Mouse (Mus musculus) MEL (cell line): ENCODE measurements around the gene Slc5a4b. TPM values are rescaled to one million over a fixed set of nuclear protein-coding genes. Genes with fewer than 3 reads are reported as not detected.
A peak's percentile ranks its signal among the peaks of the same experiment; 100 is the strongest.

ENCODE experiments used
- DNase-seq: peaks from one replicate; pipeline ENCODE4 v3.0.0; 2011; ENCODE audit warnings: low read depth, low spot score
- H3K27ac ChIP-seq: 2 replicates; pipeline ENCODE4 v1.5.1; 2012; ENCODE audit warnings: low read depth, mild to moderate bottlenecking, control low read depth, low read length, moderate library complexity; ENCODE audit not compliant: control insufficient read depth
- H3K27me3 ChIP-seq, 2 experiments: fragments of 150-350 bp in 1 of 2; sonication (generic) in 1 of 2; 2 replicates each; pipeline ENCODE4 v1.6.1; 2012; ENCODE audit warnings: low read length in 2 of 2, mild to moderate bottlenecking in 2 of 2, improper control_type of control experiment in 1 of 2, moderate library complexity in 1 of 2; ENCODE audit not compliant: insufficient read depth in 2 of 2, control insufficient read depth in 1 of 2
- H3K36me3 ChIP-seq, 2 experiments: 2 replicates each; pipeline ENCODE4 v1.6.1; 2012 to 2014; ENCODE audit warnings: low read length in 2 of 2, improper control_type of control experiment in 1 of 2, inconsistent platforms in 1 of 2, mild to moderate bottlenecking in 1 of 2; ENCODE audit not compliant: insufficient read depth in 2 of 2, control insufficient read depth in 1 of 2
- H3K4me1 ChIP-seq, 2 experiments: fragments of 150-350 bp in 1 of 2; sonication (generic) in 1 of 2; 2 replicates each; pipeline ENCODE4 v1.6.1; 2012; ENCODE audit warnings: low read length in 2 of 2, improper control_type of control experiment in 1 of 2, mild to moderate bottlenecking in 1 of 2; ENCODE audit not compliant: insufficient read depth in 2 of 2, control insufficient read depth in 1 of 2
- H3K4me3 ChIP-seq, 2 experiments: fragments of 150-350 bp in 1 of 2; sonication (generic) in 1 of 2; 2 replicates each; pipeline ENCODE4 v1.5.1; 2012; ENCODE audit warnings: low read depth in 2 of 2, low read length in 2 of 2, mild to moderate bottlenecking in 2 of 2, moderate library complexity in 2 of 2, control low read depth in 1 of 2, improper control_type of control experiment in 1 of 2; ENCODE audit not compliant: control insufficient read depth in 1 of 2, insufficient read depth in 1 of 2
- H3K79me2 ChIP-seq: 2 replicates; pipeline ENCODE4 v1.6.1; 2012; ENCODE audit warnings: mild to moderate bottlenecking, low read length, moderate library complexity; ENCODE audit not compliant: control insufficient read depth, poor library complexity, insufficient read depth
- H3K9ac ChIP-seq: 2 replicates; pipeline ENCODE4 v1.6.1; 2012; ENCODE audit warnings: low read depth, mild to moderate bottlenecking, control low read depth, low read length, moderate library complexity; ENCODE audit not compliant: control insufficient read depth, poor library complexity, severe bottlenecking
- H3K9me3 ChIP-seq: fragments of 150-350 bp; sonication (generic); replicated peaks from 2 replicates; pipeline ENCODE4 v1.6.1; 2012; ENCODE audit warnings: mild to moderate bottlenecking, low read length, improper control_type of control experiment, moderate library complexity; ENCODE audit not compliant: insufficient read depth
- CHD1 ChIP-seq: IDR thresholded peaks from 2 replicates; pipeline ENCODE4 v1.6.1; 2012; ENCODE audit warnings: low read depth, mild to moderate bottlenecking, inconsistent platforms, low read length, improper control_type of control experiment
- CHD2 ChIP-seq: IDR thresholded peaks from 2 replicates; pipeline ENCODE4 v1.6.1; 2011; ENCODE audit warnings: low read length, improper control_type of control experiment
- CTCF ChIP-seq, 3 experiments: IDR thresholded peaks in 2 of 3; conservative IDR thresholded peaks in 1 of 3; 2 replicates each; pipeline ENCODE4 v1.5.1; 2011 to 2012; ENCODE audit warnings: low read length in 3 of 3, low read depth in 2 of 3, mild to moderate bottlenecking in 2 of 3, improper control_type of control experiment in 1 of 3, inconsistent platforms in 1 of 3, mixed read lengths in 1 of 3, moderate library complexity in 1 of 3; ENCODE audit not compliant: control insufficient read depth in 1 of 3, insufficient read depth in 1 of 3, poor library complexity in 1 of 3, severe bottlenecking in 1 of 3
- E2F4 ChIP-seq: IDR thresholded peaks from 2 replicates; pipeline ENCODE4 v1.6.1; 2011; ENCODE audit warnings: low read depth, low read length, improper control_type of control experiment, borderline replicate concordance
- ELF1 ChIP-seq: IDR thresholded peaks from 2 replicates; pipeline ENCODE4 v1.6.1; 2014; ENCODE audit warnings: low read depth, mild to moderate bottlenecking, inconsistent platforms, low read length, improper control_type of control experiment, moderate library complexity
- EP300 ChIP-seq, 2 experiments: IDR thresholded peaks; 2 replicates each; pipeline ENCODE4 v1.6.1; 2011; ENCODE audit warnings: improper control_type of control experiment in 2 of 2, low read length in 2 of 2, low read depth in 1 of 2, mild to moderate bottlenecking in 1 of 2
- ETS1 ChIP-seq: IDR thresholded peaks from 2 replicates; pipeline ENCODE4 v1.6.1; 2012; ENCODE audit warnings: low read depth, mild to moderate bottlenecking, inconsistent platforms, low read length, improper control_type of control experiment, moderate library complexity
- GATA1 ChIP-seq: IDR thresholded peaks from 2 replicates; pipeline ENCODE4 v1.6.1; 2011; ENCODE audit warnings: low read depth, low read length, improper control_type of control experiment
- HCFC1 ChIP-seq: IDR thresholded peaks from 2 replicates; pipeline ENCODE4 v1.6.1; 2012; ENCODE audit warnings: low read depth, mild to moderate bottlenecking, inconsistent platforms, low read length, improper control_type of control experiment, moderate library complexity
- JUND ChIP-seq: IDR thresholded peaks from 2 replicates; pipeline ENCODE4 v1.6.1; 2011; ENCODE audit warnings: low read depth, mild to moderate bottlenecking, improper control_type of control experiment, low read length
- KAT2A ChIP-seq: conservative IDR thresholded peaks from 2 replicates; pipeline ENCODE4 v1.6.1; 2012; ENCODE audit warnings: low read depth, low read length, improper control_type of control experiment, inconsistent platforms
- MAX ChIP-seq: IDR thresholded peaks from 2 replicates; pipeline ENCODE4 v1.6.1; 2011; ENCODE audit warnings: low read length, improper control_type of control experiment
- MAZ ChIP-seq: IDR thresholded peaks from 2 replicates; pipeline ENCODE4 v1.6.1; 2012; ENCODE audit warnings: low read depth, mild to moderate bottlenecking, inconsistent platforms, low read length, improper control_type of control experiment
- MEF2A ChIP-seq: IDR thresholded peaks from 2 replicates; pipeline ENCODE4 v1.6.1; 2014; ENCODE audit warnings: low read depth, mild to moderate bottlenecking, inconsistent platforms, low read length, improper control_type of control experiment; ENCODE audit not compliant: poor library complexity, insufficient replicate concordance, severe bottlenecking; ENCODE audit errors: extremely low read depth
- MXI1 ChIP-seq: IDR thresholded peaks from 2 replicates; pipeline ENCODE4 v1.6.1; 2011; ENCODE audit warnings: mild to moderate bottlenecking, low read depth, low read length, improper control_type of control experiment
- MYB ChIP-seq: IDR thresholded peaks from 2 replicates; pipeline ENCODE4 v1.6.1; 2011; ENCODE audit warnings: mild to moderate bottlenecking, low read depth, low read length, improper control_type of control experiment
- MYC ChIP-seq: IDR thresholded peaks from 2 replicates; pipeline ENCODE4 v1.6.1; 2011; ENCODE audit warnings: low read depth, mild to moderate bottlenecking, low read length, improper control_type of control experiment, moderate library complexity
- NELFE ChIP-seq: IDR thresholded peaks from 2 replicates; pipeline ENCODE4 v1.6.1; 2011; ENCODE audit warnings: low read depth, low read length, improper control_type of control experiment
- NRF1 ChIP-seq: IDR thresholded peaks from 2 replicates; pipeline ENCODE4 v1.6.1; 2014; ENCODE audit warnings: low read depth, mild to moderate bottlenecking, inconsistent platforms, low read length, improper control_type of control experiment, moderate library complexity; ENCODE audit not compliant: poor library complexity, insufficient read depth, severe bottlenecking
- POLR2A ChIP-seq, 2 experiments: IDR thresholded peaks; 2 replicates each; pipeline ENCODE4 v1.6.1; 2011 to 2012; ENCODE audit warnings: low read length in 2 of 2, mild to moderate bottlenecking in 2 of 2, control low read depth in 1 of 2, improper control_type of control experiment in 1 of 2, low read depth in 1 of 2, moderate library complexity in 1 of 2; ENCODE audit not compliant: control insufficient read depth in 1 of 2, insufficient read depth in 1 of 2, poor library complexity in 1 of 2
- POLR2AphosphoS5 ChIP-seq: IDR thresholded peaks from 2 replicates; pipeline ENCODE4 v1.6.1; 2012; ENCODE audit warnings: low read depth, borderline replicate concordance, mild to moderate bottlenecking, inconsistent platforms, low read length, moderate library complexity, mixed read lengths
- SIN3A ChIP-seq: IDR thresholded peaks from 2 replicates; pipeline ENCODE4 v1.6.1; 2012; ENCODE audit warnings: low read length, improper control_type of control experiment, inconsistent platforms
- SMC3 ChIP-seq: IDR thresholded peaks from 2 replicates; pipeline ENCODE4 v1.6.1; 2011; ENCODE audit warnings: low read depth, low read length, improper control_type of control experiment
- TAL1 ChIP-seq: IDR thresholded peaks from 2 replicates; pipeline ENCODE4 v1.6.1; 2012; ENCODE audit warnings: mild to moderate bottlenecking, inconsistent platforms, low read length, moderate library complexity, mixed read lengths
- TCF12 ChIP-seq: IDR thresholded peaks from 2 replicates; pipeline ENCODE4 v1.6.1; 2014; ENCODE audit warnings: low read depth, mild to moderate bottlenecking, inconsistent platforms, low read length, improper control_type of control experiment, moderate library complexity
- UBTF ChIP-seq: IDR thresholded peaks from 2 replicates; pipeline ENCODE4 v1.6.1; 2012; ENCODE audit warnings: low read depth, mild to moderate bottlenecking, inconsistent platforms, low read length, improper control_type of control experiment, moderate library complexity, borderline replicate concordance; ENCODE audit not compliant: insufficient read depth
- USF1 ChIP-seq: IDR thresholded peaks from 2 replicates; pipeline ENCODE4 v1.6.1; 2014; ENCODE audit warnings: low read depth, mild to moderate bottlenecking, inconsistent platforms, low read length, improper control_type of control experiment, moderate library complexity
- USF2 ChIP-seq, 2 experiments: IDR thresholded peaks; 2 replicates each; pipeline ENCODE4 v1.6.1; 2011 to 2012; ENCODE audit warnings: improper control_type of control experiment in 2 of 2, low read length in 2 of 2, borderline replicate concordance in 1 of 2, inconsistent platforms in 1 of 2, low read depth in 1 of 2, mild to moderate bottlenecking in 1 of 2; ENCODE audit not compliant: insufficient read depth in 1 of 2
- ZC3H11A ChIP-seq: IDR thresholded peaks from 2 replicates; pipeline ENCODE4 v1.6.1; 2012; ENCODE audit warnings: low read depth, mild to moderate bottlenecking, inconsistent platforms, low read length, improper control_type of control experiment
- ZKSCAN1 ChIP-seq: IDR thresholded peaks from 2 replicates; pipeline ENCODE4 v1.6.1; 2012; ENCODE audit warnings: low read depth, mild to moderate bottlenecking, inconsistent platforms, low read length, improper control_type of control experiment, moderate library complexity
- ZMIZ1 ChIP-seq: IDR thresholded peaks from 2 replicates; pipeline ENCODE4 v1.6.1; 2012; ENCODE audit warnings: low read depth, mild to moderate bottlenecking, inconsistent platforms, low read length, improper control_type of control experiment, moderate library complexity
- ZNF384 ChIP-seq: IDR thresholded peaks from 2 replicates; pipeline ENCODE4 v1.6.1; 2012; ENCODE audit warnings: low read depth, mild to moderate bottlenecking, inconsistent platforms, low read length, improper control_type of control experiment
- polyA plus RNA-seq, 2 experiments: library from polyadenylated mRNA; stranded (reverse) in 1 of 2; unstranded in 1 of 2; fragments of >175 nt in 1 of 2; fragments of >200 nt in 1 of 2; gene quantifications; 2 replicates each; pipeline versions ENCODE4 v1.2.1 to v1.2.4; 2012; ENCODE audit warnings: low replicate concordance in 2 of 2, low read depth in 1 of 2; ENCODE audit not compliant: insufficient read length in 2 of 2, insufficient read depth in 1 of 2, missing spikeins in 1 of 2
- total RNA-seq: library from RNA; depleted of rRNA; stranded (reverse); fragments of 300-350 nt; gene quantifications from 2 replicates; pipeline ENCODE4 v1.2.3, GENCODE M21; 2012

The Slc5a4b gene
- total and polyA plus RNA-seq, 3 experiments = 0.03 TPM; not detected in 2

DNA sequence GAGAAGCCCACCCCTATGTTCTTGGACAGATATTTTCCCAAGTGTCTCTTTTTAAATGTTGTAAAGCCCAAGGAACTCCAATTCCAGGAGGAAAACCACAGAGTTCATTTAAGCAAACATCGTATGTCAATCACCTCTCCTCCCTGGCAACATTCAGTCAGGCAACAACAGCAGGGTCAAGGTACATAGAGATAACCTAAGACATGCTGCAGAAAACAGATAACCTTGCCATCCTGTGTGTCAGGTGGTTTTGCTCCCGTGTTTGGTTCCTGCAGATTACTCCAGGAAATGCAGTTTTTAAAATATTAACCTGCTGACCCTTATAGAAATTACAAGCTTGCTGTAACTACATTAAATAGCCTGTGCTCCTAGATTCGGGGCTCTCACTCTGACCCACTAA is 89.0 kb downstream of the Slc5a4b start:
- no peak for DNase-seq
- TF ChIP-seq ETS1 = 0 out of 2 replicates have a peak, but pooled peaks have one; percentile 22
- no peak for TF ChIP-seq SIN3A
- TF ChIP-seq TAL1 = peak; percentile 66
- peak in 1 of 2 experiments; percentile 55; a peak in 2 of 4 replicates for TF ChIP-seq EP300 (IDR thresholded peaks at IDR 0.05; ENCODE audit: low read depth in 1 of 2, low read length in 2 of 2)
- TF ChIP-seq MYC = no peak
- TF ChIP-seq E2F4 = no peak
- no peak for TF ChIP-seq MXI1
- no peak for TF ChIP-seq POLR2AphosphoS5
- TF ChIP-seq GATA1 = 0 out of 2 replicates have a peak, but pooled peaks have one; percentile 8
- peak; percentile 35; the same call in 1 of the 2 replicates for TF ChIP-seq USF1
- no peak for TF ChIP-seq HCFC1
- no peak for TF ChIP-seq POLR2A (IDR thresholded peaks at IDR 0.05; ENCODE audit: control insufficient read depth in 1 of 2, insufficient read depth in 1 of 2, low read depth in 1 of 2, low read length in 2 of 2, poor library complexity in 1 of 2)
- no peak for TF ChIP-seq MEF2A
- TF ChIP-seq MAZ = no peak
- TF ChIP-seq ZC3H11A = no peak
- no peak for TF ChIP-seq KAT2A
- TF ChIP-seq MAX = no peak
- TF ChIP-seq CHD2 = no peak
- TF ChIP-seq USF2 (IDR thresholded peaks at IDR 0.05; ENCODE audit: borderline replicate concordance in 1 of 2, insufficient read depth in 1 of 2, low read depth in 1 of 2, low read length in 2 of 2) = no peak
- no peak for TF ChIP-seq CTCF (IDR thresholded peaks at IDR 0.05 in 2 of 3, conservative IDR thresholded peaks at IDR 0.05 in 1 of 3; ENCODE audit: control insufficient read depth in 1 of 3, insufficient read depth in 1 of 3, low read depth in 2 of 3, low read length in 3 of 3, poor library complexity in 1 of 3, severe bottlenecking in 1 of 3)
- TF ChIP-seq UBTF = no peak
- no peak for TF ChIP-seq JUND
- TF ChIP-seq SMC3 = no peak
- no peak for TF ChIP-seq ZMIZ1
- TF ChIP-seq ELF1 = no peak
- peak; percentile 73; the same call in 1 of the 2 replicates for TF ChIP-seq TCF12
- TF ChIP-seq MYB = no peak
- no peak for TF ChIP-seq CHD1
- TF ChIP-seq NRF1 = no peak
- no peak for TF ChIP-seq NELFE
- no peak for TF ChIP-seq ZNF384
- TF ChIP-seq ZKSCAN1 = no peak
- no peak overlapping the region for H3K4me3 ChIP-seq
- no peak overlapping the region for H3K9ac ChIP-seq
- no peak overlapping the region for H3K27ac ChIP-seq
- H3K9me3 ChIP-seq = no peaks in the 10 kb centered on the region
- H3K79me2 ChIP-seq = no peaks in the 10 kb centered on the region
- no peaks in the 10 kb centered on the region for H3K27me3 ChIP-seq
- peaks cover 0 to 4% of the 10 kb centered on the region in 2 experiments; a peak in 1 of 4 replicates for H3K4me1 ChIP-seq
- no peaks in the 10 kb centered on the region for H3K36me3 ChIP-seq
